Mouse (Mus musculus) testis, adult 2 months (tissue): ENCODE results near the gene Gm2115.

Source experiments
- CTCF ChIP-seq: fragments of 200-500 bp; IDR thresholded peaks from 2 replicates; pipeline ENCODE4 v1.5.1; 2012; ENCODE audit warnings: low read depth, mild to moderate bottlenecking, inconsistent platforms, low read length, moderate library complexity; ENCODE audit not compliant: control insufficient read depth, insufficient read depth, insufficient replicate concordance
- POLR2A ChIP-seq: fragments of 200-500 bp; IDR thresholded peaks from 2 replicates; pipeline ENCODE4 v1.6.1; 2012; ENCODE audit warnings: low read depth, mild to moderate bottlenecking, inconsistent platforms, low read length, moderate library complexity; ENCODE audit not compliant: control insufficient read depth

DNA sequence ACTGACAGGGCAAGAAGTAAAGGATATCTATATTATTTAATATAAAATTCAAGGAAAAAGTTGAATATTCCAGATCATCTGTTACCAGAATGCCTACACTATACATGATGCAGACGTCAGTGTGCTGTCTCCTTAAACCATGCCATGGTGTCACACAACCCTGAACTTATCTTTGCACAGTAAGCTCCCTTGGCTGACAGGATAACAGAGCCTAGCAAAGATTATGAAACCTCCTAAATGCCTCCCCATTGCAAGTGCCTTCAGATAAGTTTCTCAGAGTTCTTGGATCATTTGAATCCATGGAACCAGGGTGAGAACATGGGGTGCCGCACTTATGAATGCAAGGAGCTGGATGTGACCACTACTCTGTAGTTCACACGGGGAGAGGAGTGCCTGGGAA lies 103.1 kb downstream of the Gm2115 start:
- TF ChIP-seq POLR2A, result no peak
- TF ChIP-seq CTCF, result no peak
